Mouse (Mus musculus) layer of hippocampus, adult 9-10 months (tissue): Measurements from ENCODE around the gene Baz1b.

ENCODE experiments used
- DNase-seq: peaks from one replicate; pipeline ENCODE4 v3.0.0; 2022; ENCODE audit warnings: low spot score

The Baz1b gene

GRCm38 (mm10) chr5:135236571-135236970, 49.5 kb downstream of the Baz1b start:
- DNase-seq, result peak; percentile 57

GRCm38 (mm10) chr5:135238832-135239231, 51.8 kb downstream of the Baz1b start:
- DNase-seq, result no peak

GRCm38 (mm10) chr5:135241474-135241873, 54.4 kb downstream of the Baz1b start:
- no peak for DNase-seq

GRCm38 (mm10) chr5:135242136-135242535, 55.1 kb downstream of the Baz1b start:
- DNase-seq, result no peak

GRCm38 (mm10) chr5:135242608-135243007, 55.5 kb downstream of the Baz1b start:
- no peak for DNase-seq

GRCm38 (mm10) chr5:135243166-135243565, 56.1 kb downstream of the Baz1b start:
- no peak for DNase-seq

- no peak for DNase-seq
These were observed 59.5 kb downstream of the Baz1b start for GRCm38 (mm10) chr5:135246531-135246930.

GRCm38 (mm10) chr5:135247337-135247736, 60.3 kb downstream of the Baz1b start:
- no peak for DNase-seq

- DNase-seq, result no peak
These were observed 62.1 kb downstream of the Baz1b start for GRCm38 (mm10) chr5:135248956-135249676.

GRCm38 (mm10) chr5:135250186-135251078, 63.4 kb downstream of the Baz1b start:
- DNase-seq, result no peak

DNA sequence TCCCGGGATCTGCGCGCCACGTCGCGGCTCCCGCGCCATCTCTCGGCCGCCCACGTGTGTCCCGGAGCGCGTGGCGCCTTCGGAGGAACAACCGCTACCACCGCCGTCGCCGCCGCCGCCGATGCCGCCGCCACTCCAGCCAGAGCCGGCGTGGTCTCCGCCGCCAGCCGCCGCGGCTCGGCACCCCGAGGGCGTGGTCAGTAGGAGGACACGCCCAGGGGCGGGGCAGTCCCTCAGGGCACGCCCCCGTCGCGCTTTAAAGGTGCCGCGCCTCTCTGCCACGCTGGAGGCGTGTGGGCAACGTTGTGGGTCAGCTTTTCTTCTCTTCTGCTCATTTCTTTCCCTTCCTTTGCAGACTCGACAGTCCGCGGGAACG, 64.0 kb downstream of the Baz1b start, which contains the start of gene Fzd9:
Gene Fzd9, minus strand, starts transcription at position 152 of the 376 bp plus-strand sequence.
- DNase-seq, result peak; percentile 46

GRCm38 (mm10) chr5:135253741-135254401, 66.8 kb downstream of the Baz1b start:
- no peak for DNase-seq

DNA sequence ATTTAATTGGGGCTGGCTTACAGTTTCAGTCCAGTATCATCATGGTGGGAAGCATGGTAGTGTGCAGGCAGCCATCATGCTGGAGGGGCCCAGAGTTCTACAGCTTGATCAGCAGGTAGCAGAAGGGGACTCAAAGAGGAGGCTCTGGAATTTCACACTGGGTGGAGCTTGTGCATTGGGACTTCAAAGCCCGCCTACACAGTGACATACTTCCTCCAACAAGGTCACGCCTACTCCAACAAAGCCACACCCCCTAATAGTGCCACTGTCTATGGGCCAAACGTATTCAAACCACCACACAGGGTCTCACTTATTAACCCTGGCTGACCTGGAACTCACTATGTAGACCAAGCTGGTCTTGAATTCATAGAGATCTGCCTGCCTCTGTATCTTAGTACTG, 69.1 kb downstream of the Baz1b start:
- no peak for DNase-seq

DNA sequence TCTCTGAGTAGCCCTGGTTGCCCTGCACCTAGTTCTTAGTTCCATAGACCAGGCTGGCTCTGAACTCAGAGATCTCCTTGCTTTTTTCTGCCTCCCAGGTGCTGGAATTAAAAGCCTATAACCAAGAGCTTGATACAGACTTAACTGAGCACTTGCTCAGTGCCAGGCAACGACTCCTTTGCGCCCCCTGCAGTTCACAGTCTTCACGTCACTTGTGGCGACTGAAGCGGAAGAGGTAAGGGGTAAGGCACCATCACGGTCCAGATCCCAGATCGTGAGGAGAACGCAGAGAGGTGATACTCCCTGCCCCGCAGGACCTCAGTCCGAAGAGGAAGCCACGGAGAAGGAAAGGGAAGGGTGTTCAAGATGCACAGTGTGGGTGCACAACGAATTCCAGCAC, 70.5 kb downstream of the Baz1b start:
- no peak for DNase-seq

- no peak for DNase-seq
These were observed 71.5 kb downstream of the Baz1b start for GRCm38 (mm10) chr5:135258280-135259150.

DNA sequence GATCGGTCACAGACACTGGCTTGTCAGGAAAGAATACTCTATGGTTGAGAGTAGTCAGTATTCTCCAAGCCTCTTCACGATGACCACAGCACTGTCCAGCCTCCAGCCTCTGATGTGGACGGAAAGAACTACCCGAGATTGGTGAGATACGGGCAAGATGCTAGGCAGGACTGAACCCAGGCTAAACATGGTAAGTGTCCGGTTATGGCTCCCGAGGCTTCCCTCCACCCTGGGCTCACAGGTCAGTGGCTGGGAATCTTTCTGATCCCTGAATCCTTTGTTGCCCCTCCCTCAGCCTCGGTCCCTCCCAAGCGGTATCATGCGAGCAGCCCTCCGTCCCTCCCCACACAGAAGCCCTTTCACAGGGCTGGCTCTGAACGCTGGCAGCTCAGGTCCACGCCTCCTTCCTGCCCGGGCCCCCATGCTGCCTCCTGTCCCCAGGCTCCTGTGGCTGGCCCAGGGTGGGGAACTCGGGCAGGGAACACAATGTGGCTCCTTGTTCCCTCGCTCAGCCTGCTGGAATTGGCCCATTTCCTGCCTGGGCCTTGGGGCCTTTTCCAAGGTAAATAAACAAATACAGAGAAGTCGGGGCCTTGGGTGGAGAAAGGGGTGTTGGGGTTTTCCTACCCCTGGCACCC, 76.9 kb downstream of the Baz1b start:
- DNase-seq, result no peak

DNA sequence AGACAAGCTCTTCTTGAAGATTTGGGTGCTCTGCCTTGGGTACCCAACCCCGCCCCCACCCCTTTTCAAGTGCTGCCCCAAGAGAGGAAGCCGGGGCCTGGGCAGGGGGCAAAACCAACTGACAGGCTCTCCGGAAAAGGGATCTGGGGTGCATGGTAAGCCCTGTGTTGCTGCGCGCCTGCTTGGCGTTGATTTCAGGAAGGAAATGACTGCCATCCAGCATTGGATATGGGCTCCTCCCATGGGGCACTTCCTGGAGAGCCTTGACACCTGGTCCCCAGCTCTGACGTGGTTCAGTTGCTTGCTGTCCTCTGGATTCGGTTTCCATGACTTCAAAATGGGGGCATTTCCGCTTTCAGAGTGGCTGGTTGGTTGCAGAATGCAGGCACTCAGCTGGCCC, 77.5 kb downstream of the Baz1b start:
- DNase-seq, result no peak

DNA sequence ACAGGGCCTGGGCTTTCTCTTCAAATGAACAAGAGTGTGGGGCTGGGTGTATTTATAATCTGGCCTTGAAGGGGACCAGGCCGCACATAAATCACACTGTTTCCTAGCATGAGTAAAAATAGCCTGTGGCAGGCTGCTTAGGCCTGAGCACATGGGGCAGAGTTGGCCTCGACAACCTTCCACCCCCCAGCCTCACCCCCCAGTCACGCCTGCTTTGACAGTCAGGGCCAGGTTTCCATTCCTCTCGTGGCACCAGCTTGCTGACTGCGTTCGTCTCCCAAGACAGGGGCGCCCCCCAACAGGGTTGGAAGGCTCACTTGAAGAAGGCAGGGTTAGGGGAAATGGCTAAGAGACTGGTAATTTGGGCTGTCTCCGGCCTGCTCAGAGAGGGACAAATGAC, 82.4 kb downstream of the Baz1b start:
- DNase-seq, result no peak

GRCm38 (mm10) chr5:135270361-135270760, 83.3 kb downstream of the Baz1b start:
- no peak for DNase-seq

DNA sequence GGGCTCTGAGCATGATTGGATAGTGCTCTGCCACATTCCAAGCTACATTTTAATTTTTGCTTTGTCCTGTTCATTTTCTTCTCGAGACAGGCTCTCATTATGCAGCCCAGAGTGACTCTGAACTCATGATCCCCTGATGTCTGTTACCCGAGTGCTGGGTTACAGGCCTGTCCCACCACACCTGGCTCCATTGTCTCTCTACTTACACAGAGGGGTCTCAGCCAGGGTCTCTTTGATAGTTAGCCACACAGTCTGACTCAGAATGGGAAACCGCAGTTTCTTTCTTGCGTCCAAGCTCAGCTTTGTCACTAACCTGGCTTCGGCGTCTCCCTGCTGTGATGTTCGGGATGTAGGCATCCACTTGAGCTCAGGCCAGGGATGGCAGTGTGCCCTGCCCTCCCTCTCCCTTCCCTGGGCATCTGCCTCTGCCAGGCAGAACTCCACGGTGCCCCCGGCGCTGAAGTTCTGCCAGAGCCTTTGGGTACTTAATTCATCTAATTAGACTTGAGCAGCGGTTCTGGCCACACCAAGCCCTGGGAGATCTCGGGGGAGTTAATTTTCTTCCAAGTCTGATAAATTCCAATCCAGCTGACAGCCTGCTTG, 84.6 kb downstream of the Baz1b start:
- no peak for DNase-seq
